Mouse (Mus musculus): ENCODE measurements around the gene Actr5. TPM values are rescaled to one million over a fixed set of nuclear protein-coding genes. Genes with fewer than 3 reads are reported as not detected.

Gene Actr5
- polyA plus RNA-seq, 2 experiments, result 3.6 to 4.9 TPM

- ATAC-seq (ENCODE audit: insufficient read depth), result no peak
- Histone ChIP-seq H3K9me3 (ENCODE audit: control insufficient read depth, low read length) (no peaks in the 10 kb centered on the region), H3K4me1 (replicated peaks; ENCODE audit: control insufficient read depth in 2 of 2, insufficient read depth in 2 of 2, low read length in 1 of 2) (peaks cover 0 to 6% of the 10 kb centered on the region in 2 experiments; a peak in 2 of 4 replicates), H3K27me3 (ENCODE audit: control insufficient read depth, insufficient read depth, low read length) (no peaks in the 10 kb centered on the region), H3K36me3 (replicated peaks; ENCODE audit: control insufficient read depth, insufficient read depth, low read depth) (peaks cover 40% of the 10 kb centered on the region), H3K4me2 (ENCODE audit: low read depth) (no peak overlapping the region), H3K4me3 (ENCODE audit: insufficient read depth in 1 of 2, low read depth in 2 of 2, low read length in 2 of 2) (no peak overlapping the region), H3K27ac (no peak overlapping the region), H3K9ac (replicated peaks) (no peak overlapping the region)
- no peak for DNase-seq (ENCODE audit: low read depth in 3 of 3, low spot score in 3 of 3)
- 73% methylated on average over 1 of the region's 1 CpGs for WGBS (ENCODE audit: insufficient replicate concordance)
- peak; percentile 61 for TF ChIP-seq CTCF (IDR thresholded peaks at IDR 0.05; ENCODE audit: low read depth)
- TF ChIP-seq EP300 (IDR thresholded peaks at IDR 0.05; ENCODE audit: low read depth), result no peak
Observed at GRCm38 (mm10) chr2:158629414-158629813, 4.7 kb downstream of the Actr5 start.

GRCm38 (mm10) chr2:158631873-158632272 is 7.2 kb downstream of the Actr5 start:
- Histone ChIP-seq H3K27me3 (ENCODE audit: control insufficient read depth, insufficient read depth, low read length) (no peaks in the 10 kb centered on the region), H3K4me2 (ENCODE audit: low read depth) (no peak overlapping the region), H3K4me1 (replicated peaks; ENCODE audit: control insufficient read depth in 2 of 2, insufficient read depth in 2 of 2, low read length in 1 of 2) (no peaks in the 10 kb centered on the region), H3K27ac (no peak overlapping the region), H3K9me3 (ENCODE audit: control insufficient read depth, low read length) (no peaks in the 10 kb centered on the region), H3K36me3 (replicated peaks; ENCODE audit: control insufficient read depth, insufficient read depth, low read depth) (peaks cover 53% of the 10 kb centered on the region), H3K4me3 (ENCODE audit: insufficient read depth in 1 of 2, low read depth in 2 of 2, low read length in 2 of 2) (no peak overlapping the region), H3K9ac (replicated peaks) (no peak overlapping the region)
- WGBS (ENCODE audit: insufficient replicate concordance), result 80% methylated on average over 5 of the region's 5 CpGs
- no peak for DNase-seq (ENCODE audit: low read depth in 3 of 3, low spot score in 3 of 3)
- TF ChIP-seq EP300 (IDR thresholded peaks at IDR 0.05; ENCODE audit: low read depth), result no peak
- no peak for TF ChIP-seq CTCF (IDR thresholded peaks at IDR 0.05; ENCODE audit: low read depth)
- ATAC-seq (ENCODE audit: insufficient read depth), result no peak

- H3K4me1 ChIP-seq (replicated peaks; ENCODE audit: control insufficient read depth in 2 of 2, insufficient read depth in 2 of 2, low read length in 1 of 2), result no peaks in the 10 kb centered on the region
- DNase-seq (ENCODE audit: low read depth in 3 of 3, low spot score in 3 of 3), result peak in 1 of 3 experiments; percentile 13
- H3K4me2 ChIP-seq (ENCODE audit: low read depth), result no peak overlapping the region
- H3K9ac ChIP-seq (replicated peaks), result no peak overlapping the region
- TF ChIP-seq EP300 (IDR thresholded peaks at IDR 0.05; ENCODE audit: low read depth) (no peak), CTCF (IDR thresholded peaks at IDR 0.05; ENCODE audit: low read depth) (peak; percentile 90)
- no peak overlapping the region for H3K27ac ChIP-seq
- ATAC-seq (ENCODE audit: insufficient read depth), result no peak
- H3K27me3 ChIP-seq (ENCODE audit: control insufficient read depth, insufficient read depth, low read length), result no peaks in the 10 kb centered on the region
- no peaks in the 10 kb centered on the region for H3K9me3 ChIP-seq (ENCODE audit: control insufficient read depth, low read length)
- WGBS (ENCODE audit: insufficient replicate concordance), result 6% methylated on average over 2 of the region's 2 CpGs
- peaks cover 4% of the 10 kb centered on the region for H3K36me3 ChIP-seq (replicated peaks; ENCODE audit: control insufficient read depth, insufficient read depth, low read depth)
- no peak overlapping the region for H3K4me3 ChIP-seq (ENCODE audit: insufficient read depth in 1 of 2, low read depth in 2 of 2, low read length in 2 of 2)
Observed at GRCm38 (mm10) chr2:158641869-158642268, 17.2 kb downstream of the Actr5 start.

GRCm38 (mm10) chr2:158642587-158642986 is 17.9 kb downstream of the Actr5 start:
- H3K27me3 ChIP-seq (ENCODE audit: control insufficient read depth, insufficient read depth, low read length), result no peaks in the 10 kb centered on the region
- no peak for ATAC-seq (ENCODE audit: insufficient read depth)
- H3K4me3 ChIP-seq (ENCODE audit: insufficient read depth in 1 of 2, low read depth in 2 of 2, low read length in 2 of 2), result no peak overlapping the region
- DNase-seq (ENCODE audit: low read depth in 3 of 3, low spot score in 3 of 3), result no peak
- no peak overlapping the region for H3K27ac ChIP-seq
- H3K4me2 ChIP-seq (ENCODE audit: low read depth), result no peak overlapping the region
- peaks cover 4% of the 10 kb centered on the region for H3K36me3 ChIP-seq (replicated peaks; ENCODE audit: control insufficient read depth, insufficient read depth, low read depth)
- H3K4me1 ChIP-seq (replicated peaks; ENCODE audit: control insufficient read depth in 2 of 2, insufficient read depth in 2 of 2, low read length in 1 of 2), result no peaks in the 10 kb centered on the region
- H3K9ac ChIP-seq (replicated peaks), result no peak overlapping the region
- WGBS (ENCODE audit: insufficient replicate concordance), result 61% methylated on average over 2 of the region's 2 CpGs
- no peaks in the 10 kb centered on the region for H3K9me3 ChIP-seq (ENCODE audit: control insufficient read depth, low read length)
- TF ChIP-seq EP300 (IDR thresholded peaks at IDR 0.05; ENCODE audit: low read depth) (no peak), CTCF (IDR thresholded peaks at IDR 0.05; ENCODE audit: low read depth) (no peak)

- no peaks in the 10 kb centered on the region for H3K4me1 ChIP-seq (replicated peaks; ENCODE audit: control insufficient read depth in 2 of 2, insufficient read depth in 2 of 2, low read length in 1 of 2)
- no peaks in the 10 kb centered on the region for H3K9me3 ChIP-seq (ENCODE audit: control insufficient read depth, low read length)
- whole genome bisulfite sequencing (ENCODE audit: insufficient replicate concordance), result 66% methylated on average over 3 of the region's 3 CpGs
- no peak overlapping the region for H3K27ac ChIP-seq
- TF ChIP-seq EP300 (IDR thresholded peaks at IDR 0.05; ENCODE audit: low read depth) (no peak), CTCF (IDR thresholded peaks at IDR 0.05; ENCODE audit: low read depth) (no peak)
- ATAC-seq (ENCODE audit: insufficient read depth), result no peak
- no peak overlapping the region for H3K4me3 ChIP-seq (ENCODE audit: insufficient read depth in 1 of 2, low read depth in 2 of 2, low read length in 2 of 2)
- H3K27me3 ChIP-seq (ENCODE audit: control insufficient read depth, insufficient read depth, low read length), result no peaks in the 10 kb centered on the region
- H3K9ac ChIP-seq (replicated peaks), result no peak overlapping the region
- no peaks in the 10 kb centered on the region for H3K36me3 ChIP-seq (replicated peaks; ENCODE audit: control insufficient read depth, insufficient read depth, low read depth)
- H3K4me2 ChIP-seq (ENCODE audit: low read depth), result no peak overlapping the region
- no peak for DNase-seq (ENCODE audit: low read depth in 3 of 3, low spot score in 3 of 3)
Observed at GRCm38 (mm10) chr2:158643791-158644190, 19.1 kb downstream of the Actr5 start.

Data from liver, embryonic 14.5 days (tissue).